Mouse (Mus musculus): ENCODE results near the gene Ndufaf2. TPM values are rescaled to one million over a fixed set of nuclear protein-coding genes. Genes with fewer than 3 reads are reported as not detected.

Gene Ndufaf2
- total and polyA plus RNA-seq, 3 experiments, result 37.1 to 117 (median 51.2) TPM

- no peak overlapping the region for H3K4me2 ChIP-seq (ENCODE audit: insufficient read depth, low read depth, poor library complexity, severe bottlenecking)
Measured at GRCm38 (mm10) chr13:108118188-108118587, 40.2 kb downstream of the Ndufaf2 start.

DNA sequence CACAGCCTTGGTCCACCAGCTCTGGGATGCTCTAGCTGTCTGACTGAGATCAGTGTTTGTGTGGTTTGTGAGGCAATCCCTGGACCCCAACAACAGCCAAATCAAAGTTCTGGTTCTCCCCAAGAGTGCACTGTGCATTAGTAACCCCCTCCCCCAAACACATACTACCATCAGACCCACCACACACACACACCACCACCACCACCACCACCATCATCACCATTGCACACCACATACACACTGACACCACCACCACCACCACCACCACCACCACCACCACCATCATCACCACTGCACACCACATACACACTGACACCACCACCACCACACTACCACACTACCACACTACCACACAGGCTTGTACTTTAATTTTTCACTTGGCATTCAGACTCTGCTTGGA is 40.8 kb downstream of the Ndufaf2 start:
- TF ChIP-seq NRF1 (IDR thresholded peaks at IDR 0.05; ENCODE audit: low read depth, low read length) (no peak), POLR2A (IDR thresholded peaks at IDR 0.05; ENCODE audit: low read depth, low read length) (no peak), ZKSCAN1 (IDR thresholded peaks at IDR 0.05; ENCODE audit: borderline replicate concordance, low read depth, low read length) (no peak)
- in situ Hi-C loops (cut with MboI; ENCODE audit: low pct_ligation_motif_present, low pct_unique_long_range_greater_than_20kb, low sequenced_read_pairs) (no loop called here), dilution Hi-C loops (cut with MboI; ENCODE audit: extremely low pct_ligation_motif_present, extremely low pct_unique_long_range_greater_than_20kb, low sequenced_read_pairs) (no loop called here)

More at GRCm38 (mm10) chr13:108118188-108118587, 40.2 kb downstream of the Ndufaf2 start:
- no peak overlapping the region for H3K27ac ChIP-seq (ENCODE audit: insufficient read depth, low read depth)
- H3K4me3 ChIP-seq (replicated peaks in 1 of 3; ENCODE audit: low read depth in 2 of 3, low read length in 2 of 3, poor library complexity in 1 of 3), result no peak overlapping the region
- in situ Hi-C loops (cut with MboI; ENCODE audit: low pct_ligation_motif_present, low pct_unique_long_range_greater_than_20kb, low sequenced_read_pairs) (no loop called here), dilution Hi-C loops (cut with MboI; ENCODE audit: extremely low pct_ligation_motif_present, extremely low pct_unique_long_range_greater_than_20kb, low sequenced_read_pairs) (no loop called here)
- peaks cover 5 to 36% of the 10 kb centered on the region in 2 experiments for H3K36me3 ChIP-seq (replicated peaks in 1 of 2; ENCODE audit: control insufficient read depth in 1 of 2, insufficient read depth in 1 of 2, low read length in 1 of 2)
- no peaks in the 10 kb centered on the region for H3K27me3 ChIP-seq (replicated peaks)
- H3K4me1 ChIP-seq (ENCODE audit: control insufficient read depth in 1 of 2, insufficient read depth in 2 of 2), result no peaks in the 10 kb centered on the region
- no peak for DNase-seq (ENCODE audit: extremely low read depth)
- no peaks in the 10 kb centered on the region for H3K79me2 ChIP-seq (replicated peaks; ENCODE audit: control insufficient read depth, extremely low read depth, insufficient read depth, poor library complexity, severe bottlenecking)
- no peaks in the 10 kb centered on the region for H3K9me3 ChIP-seq (replicated peaks; ENCODE audit: low read length)
- H3K9ac ChIP-seq (ENCODE audit: insufficient read depth, low read depth), result no peak overlapping the region
- TF ChIP-seq CHD1 (IDR thresholded peaks at IDR 0.05; ENCODE audit: low read depth, low read length), result no peak
- no peak for TF ChIP-seq USF2 (conservative IDR thresholded peaks at IDR 0.05; ENCODE audit: low read depth, low read length)
- TF ChIP-seq JUND (conservative IDR thresholded peaks at IDR 0.05; ENCODE audit: low read depth, low read length), result no peak
- no peak for TF ChIP-seq IRF4 (IDR thresholded peaks at IDR 0.05; ENCODE audit: low read depth, low read length)
- no peak for TF ChIP-seq ETS1 (conservative IDR thresholded peaks at IDR 0.05; ENCODE audit: low read depth, low read length)
- TF ChIP-seq TBP (conservative IDR thresholded peaks at IDR 0.05; ENCODE audit: low read depth, low read length), result no peak
- TF ChIP-seq SMC3 (IDR thresholded peaks at IDR 0.05; ENCODE audit: low read depth, low read length), result no peak
- TF ChIP-seq BHLHE40 (IDR thresholded peaks at IDR 0.05; ENCODE audit: low read depth, low read length), result no peak
- TF ChIP-seq MAX (IDR thresholded peaks at IDR 0.05; ENCODE audit: low read length), result no peak
- TF ChIP-seq CTCF (conservative IDR thresholded peaks at IDR 0.05 in 1 of 2, IDR thresholded peaks at IDR 0.05 in 1 of 2; ENCODE audit: low read depth in 2 of 2, low read length in 2 of 2), result no peak
- TF ChIP-seq HCFC1 (IDR thresholded peaks at IDR 0.05; ENCODE audit: low read depth, low read length), result no peak
- no peak for TF ChIP-seq ZKSCAN1 (IDR thresholded peaks at IDR 0.05; ENCODE audit: borderline replicate concordance, low read depth, low read length)
- no peak for TF ChIP-seq MXI1 (IDR thresholded peaks at IDR 0.05; ENCODE audit: low read depth, low read length)

GRCm38 (mm10) chr13:108114257-108114656 is 44.2 kb downstream of the Ndufaf2 start:
- Histone ChIP-seq H3K9ac (ENCODE audit: insufficient read depth, low read depth) (no peak overlapping the region), H3K27ac (ENCODE audit: insufficient read depth, low read depth) (no peak overlapping the region), H3K4me1 (ENCODE audit: control insufficient read depth in 1 of 2, insufficient read depth in 2 of 2) (peaks cover 0 to 5% of the 10 kb centered on the region in 2 experiments; a peak in 1 of 4 replicates), H3K36me3 (replicated peaks in 1 of 2; ENCODE audit: control insufficient read depth in 1 of 2, insufficient read depth in 1 of 2, low read length in 1 of 2) (peaks cover 0 to 17% of the 10 kb centered on the region in 2 experiments), H3K79me2 (replicated peaks; ENCODE audit: control insufficient read depth, extremely low read depth, insufficient read depth, poor library complexity, severe bottlenecking) (no peaks in the 10 kb centered on the region), H3K4me3 (replicated peaks in 1 of 3; ENCODE audit: low read depth in 2 of 3, low read length in 2 of 3, poor library complexity in 1 of 3) (no peak overlapping the region), H3K4me2 (ENCODE audit: insufficient read depth, low read depth, poor library complexity, severe bottlenecking) (no peak overlapping the region), H3K27me3 (replicated peaks) (no peaks in the 10 kb centered on the region), H3K9me3 (replicated peaks; ENCODE audit: low read length) (no peaks in the 10 kb centered on the region)
- TF ChIP-seq ELF1 (IDR thresholded peaks at IDR 0.05; ENCODE audit: low read depth, low read length) (no peak), MAFK (IDR thresholded peaks at IDR 0.05; ENCODE audit: insufficient replicate concordance, low read length) (no peak), RCOR1 (conservative IDR thresholded peaks at IDR 0.05; ENCODE audit: low read depth, low read length) (no peak), ZC3H11A (IDR thresholded peaks at IDR 0.05; ENCODE audit: low read depth, low read length) (no peak), TCF12 (IDR thresholded peaks at IDR 0.05; ENCODE audit: low read depth, low read length) (no peak), CHD1 (IDR thresholded peaks at IDR 0.05; ENCODE audit: low read depth, low read length) (no peak), MAX (IDR thresholded peaks at IDR 0.05; ENCODE audit: low read length) (no peak), ZMIZ1 (IDR thresholded peaks at IDR 0.05; ENCODE audit: low read depth, low read length) (no peak)
- no peak for DNase-seq (ENCODE audit: extremely low read depth)
- in situ Hi-C loops (cut with MboI; ENCODE audit: low pct_ligation_motif_present, low pct_unique_long_range_greater_than_20kb, low sequenced_read_pairs), result no loop called here
- dilution Hi-C loops (cut with MboI; ENCODE audit: extremely low pct_ligation_motif_present, extremely low pct_unique_long_range_greater_than_20kb, low sequenced_read_pairs), result no loop called here

More for the DNA sequence above, 40.8 kb downstream of the Ndufaf2 start:
- no peak for DNase-seq (ENCODE audit: extremely low read depth)
- Histone ChIP-seq H3K79me2 (replicated peaks; ENCODE audit: control insufficient read depth, extremely low read depth, insufficient read depth, poor library complexity, severe bottlenecking) (no peaks in the 10 kb centered on the region), H3K4me3 (replicated peaks in 1 of 3; ENCODE audit: low read depth in 2 of 3, low read length in 2 of 3, poor library complexity in 1 of 3) (no peak overlapping the region), H3K4me2 (ENCODE audit: insufficient read depth, low read depth, poor library complexity, severe bottlenecking) (no peak overlapping the region), H3K9ac (ENCODE audit: insufficient read depth, low read depth) (no peak overlapping the region), H3K4me1 (ENCODE audit: control insufficient read depth in 1 of 2, insufficient read depth in 2 of 2) (no peaks in the 10 kb centered on the region), H3K9me3 (replicated peaks; ENCODE audit: low read length) (no peaks in the 10 kb centered on the region), H3K27ac (ENCODE audit: insufficient read depth, low read depth) (no peak overlapping the region), H3K36me3 (replicated peaks in 1 of 2; ENCODE audit: control insufficient read depth in 1 of 2, insufficient read depth in 1 of 2, low read length in 1 of 2) (peaks cover 5 to 38% of the 10 kb centered on the region in 2 experiments), H3K27me3 (replicated peaks) (no peaks in the 10 kb centered on the region)

All from CH12.LX (cell line).